Mouse (Mus musculus): Measurements from ENCODE around the gene Gm3952.

The Gm3952 gene

DNA sequence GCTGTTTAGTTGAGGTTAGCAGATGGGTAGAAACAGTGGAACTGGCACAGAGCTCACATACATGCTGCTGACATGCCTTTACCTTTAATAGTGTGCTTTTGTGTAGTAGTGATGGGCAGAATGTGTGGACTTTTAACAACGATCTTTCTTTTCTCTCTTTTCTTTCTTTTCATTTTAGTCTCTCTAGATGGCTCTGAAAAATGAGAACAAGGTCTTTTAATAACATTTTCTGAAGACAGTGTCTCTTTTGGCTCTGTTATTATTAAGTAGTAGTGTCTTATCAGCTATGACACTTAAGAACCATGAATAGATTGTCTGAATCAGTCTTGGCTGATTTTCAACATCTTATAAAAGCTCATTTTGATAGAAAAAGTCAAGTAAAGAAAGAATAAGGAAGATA lies at the start of gene Gm3952:
Gm3952 (minus strand) TSS at position 101 of the 400 bp plus-strand sequence.
- DNase-seq (ENCODE audit: low spot score in 2 of 2): no peak

DNA sequence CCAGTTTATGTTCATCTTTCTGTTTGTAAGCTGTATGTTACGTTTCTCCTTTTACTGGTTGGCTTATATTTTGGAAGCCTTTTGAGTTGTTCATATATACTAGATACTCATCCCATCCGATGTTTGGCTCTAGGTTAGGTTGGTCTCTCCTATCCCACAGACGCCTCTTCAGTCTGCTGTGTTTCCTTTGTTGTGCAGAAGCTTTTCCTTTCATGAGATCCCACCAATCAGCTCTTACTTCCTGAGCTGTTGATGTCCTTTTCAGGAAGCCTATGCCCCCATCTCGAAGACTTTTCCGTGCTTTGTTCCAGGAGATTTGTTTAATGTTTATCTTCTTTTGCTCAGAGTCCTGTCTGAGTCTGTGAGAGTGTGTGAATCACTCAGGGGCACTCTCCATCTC lies 45.3 kb upstream of the Gm3952 start:
- DNase-seq (ENCODE audit: low spot score in 2 of 2): no peak

- DNase-seq (ENCODE audit: low spot score in 2 of 2): no peak
Measured at GRCm38 (mm10) chr8:128812521-128812920, 14.0 kb upstream of the Gm3952 start.

DNA sequence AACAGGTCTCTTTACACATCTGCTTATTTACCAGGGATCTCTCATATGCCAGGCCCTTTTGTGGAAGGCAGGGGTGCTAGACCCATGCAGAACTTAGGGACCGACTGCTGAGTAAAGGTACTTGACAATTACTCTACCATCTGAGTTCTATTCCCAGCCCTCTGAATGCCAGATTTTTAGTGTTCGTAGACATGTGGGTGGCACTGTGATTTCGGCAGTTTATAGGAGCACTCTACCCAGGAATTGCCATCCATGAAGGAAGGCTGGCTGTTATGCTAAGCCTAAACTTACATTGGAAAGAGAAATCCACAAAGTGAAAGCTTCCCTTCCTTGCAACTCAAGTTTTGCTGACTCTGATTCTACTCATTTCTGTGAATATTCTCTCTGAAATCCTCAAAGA lies 62.8 kb downstream of the Gm3952 start:
- DNase-seq (ENCODE audit: low spot score in 2 of 2): no peak

DNA sequence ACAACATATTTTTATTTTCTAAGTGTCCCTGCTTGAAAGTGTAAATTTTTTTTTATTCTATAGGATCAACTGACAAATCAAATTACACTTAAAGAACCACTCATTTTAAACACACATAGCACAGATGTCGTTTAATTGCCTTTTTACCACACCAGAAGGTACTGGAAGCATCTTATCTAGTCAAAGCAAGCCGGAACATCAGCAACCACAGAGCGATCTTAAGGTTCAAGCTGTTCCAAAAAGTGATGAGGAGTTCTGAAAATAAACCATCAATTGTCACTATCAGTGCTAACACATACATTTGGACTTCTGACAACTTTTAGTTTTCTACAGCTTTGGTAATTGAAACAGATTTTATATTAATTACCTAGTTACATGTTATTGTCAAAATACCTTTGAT lies 64.4 kb downstream of the Gm3952 start:
- no peak for DNase-seq (ENCODE audit: low spot score in 2 of 2)

- DNase-seq (ENCODE audit: low spot score in 2 of 2): no peak
Measured at GRCm38 (mm10) chr8:128732254-128732653, 66.2 kb downstream of the Gm3952 start.

DNA sequence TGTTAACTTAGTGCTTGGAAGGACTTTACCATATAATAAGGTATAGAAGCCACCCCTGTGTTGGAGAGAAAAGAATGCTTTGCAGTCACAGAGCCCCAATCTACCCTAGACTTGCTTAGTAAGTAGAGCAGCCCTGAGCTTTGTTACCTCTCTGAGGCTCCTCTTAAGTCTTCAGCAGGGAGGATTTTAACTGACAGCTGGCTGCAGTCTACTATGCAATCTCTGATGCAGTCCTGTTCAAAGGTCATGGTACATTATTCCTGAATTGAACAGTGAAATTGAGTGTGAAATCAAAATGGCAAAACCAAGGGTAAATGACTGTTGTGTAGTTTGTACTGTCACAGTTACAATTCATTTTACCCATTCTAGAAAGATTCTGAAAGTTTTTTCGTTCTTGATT lies 71.3 kb downstream of the Gm3952 start:
- DNase-seq (ENCODE audit: low spot score in 2 of 2): no peak

GRCm38 (mm10) chr8:128724819-128725218 lies 73.7 kb downstream of the Gm3952 start:
- DNase-seq (ENCODE audit: low spot score in 2 of 2): peak in 1 of 2 experiments; percentile 10

DNA sequence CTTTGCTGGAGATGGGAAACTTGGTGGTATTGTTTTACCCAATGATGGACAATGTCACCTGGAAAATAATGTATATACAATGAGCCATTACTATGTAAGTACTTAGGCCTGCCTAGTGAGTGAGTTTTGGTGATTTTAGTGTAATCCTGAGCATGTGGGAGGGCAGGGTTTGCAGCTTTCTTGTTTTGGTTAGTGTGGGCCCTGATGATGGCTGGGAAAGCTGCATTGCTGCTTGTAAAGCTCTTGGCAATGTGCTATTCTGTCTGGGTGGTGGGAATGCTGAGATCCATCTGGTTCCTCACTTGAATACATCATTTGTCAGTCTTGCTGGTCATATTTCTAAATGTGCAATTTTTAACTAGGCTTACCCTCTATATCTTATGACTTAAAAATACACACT lies 82.3 kb downstream of the Gm3952 start:
- no peak for DNase-seq (ENCODE audit: low spot score in 2 of 2)

DNA sequence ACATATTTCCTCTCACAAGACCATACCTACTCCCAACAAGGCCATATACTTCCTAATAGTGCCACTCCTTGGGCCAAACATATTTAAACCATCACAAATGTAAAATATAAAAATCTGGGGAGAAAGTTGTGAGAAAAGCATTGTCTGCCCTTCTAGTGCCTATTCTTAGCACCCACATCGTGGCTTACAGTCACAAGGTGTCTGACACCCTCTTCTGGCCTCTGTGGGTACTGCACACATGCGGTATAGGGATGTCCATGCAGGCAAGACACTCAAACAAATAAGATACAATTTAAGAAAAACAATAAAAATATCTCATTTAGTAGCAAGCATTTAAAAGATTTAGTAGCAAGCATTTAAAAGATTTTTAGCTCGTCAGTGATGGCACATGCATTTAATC lies 89.2 kb downstream of the Gm3952 start:
- DNase-seq (ENCODE audit: low spot score in 2 of 2): peak; percentile 70 to 84

DNA sequence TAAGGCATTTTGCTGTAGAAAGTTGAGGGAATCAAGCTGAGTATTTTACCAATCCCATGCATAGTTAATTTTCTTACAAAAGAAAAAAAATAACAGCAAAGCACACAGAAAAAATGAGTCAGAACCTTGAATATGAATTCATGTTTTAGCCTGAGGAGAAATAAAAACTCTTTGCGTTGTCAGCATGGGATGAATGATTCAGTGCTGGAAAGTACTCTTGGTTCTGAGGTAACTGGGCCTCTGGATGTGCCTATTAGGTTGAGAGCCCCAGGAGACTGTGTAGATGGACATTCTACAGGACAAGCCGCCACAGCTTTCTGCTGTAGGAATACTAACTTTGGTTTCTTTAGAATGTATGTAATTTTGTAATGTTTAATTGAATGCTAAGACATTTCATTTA lies 93.7 kb downstream of the Gm3952 start:
- DNase-seq (ENCODE audit: low spot score in 2 of 2): no peak

DNA sequence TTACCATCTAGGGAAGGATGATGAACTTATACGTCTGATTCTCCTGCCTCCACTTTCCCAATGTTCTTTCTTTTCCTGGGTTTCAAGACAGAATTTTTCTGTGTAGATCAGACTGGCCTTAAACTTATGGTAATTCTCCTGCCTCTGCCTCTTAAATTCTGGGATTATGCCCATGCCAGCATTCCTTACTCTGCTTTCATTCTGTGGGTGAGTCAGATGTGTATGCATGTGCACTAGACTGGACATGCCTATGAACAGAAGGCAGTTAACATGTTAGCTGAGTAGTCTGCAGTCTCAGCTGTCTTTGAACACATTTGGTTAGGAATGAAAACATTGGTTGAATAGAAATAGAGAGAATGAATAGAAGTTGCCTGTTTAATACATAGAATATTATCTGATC lies 94.1 kb downstream of the Gm3952 start:
- DNase-seq (ENCODE audit: low spot score in 2 of 2): no peak

- DNase-seq (ENCODE audit: low spot score in 2 of 2): no peak
Measured at GRCm38 (mm10) chr8:128697945-128698344, 100.5 kb downstream of the Gm3952 start.

DNA sequence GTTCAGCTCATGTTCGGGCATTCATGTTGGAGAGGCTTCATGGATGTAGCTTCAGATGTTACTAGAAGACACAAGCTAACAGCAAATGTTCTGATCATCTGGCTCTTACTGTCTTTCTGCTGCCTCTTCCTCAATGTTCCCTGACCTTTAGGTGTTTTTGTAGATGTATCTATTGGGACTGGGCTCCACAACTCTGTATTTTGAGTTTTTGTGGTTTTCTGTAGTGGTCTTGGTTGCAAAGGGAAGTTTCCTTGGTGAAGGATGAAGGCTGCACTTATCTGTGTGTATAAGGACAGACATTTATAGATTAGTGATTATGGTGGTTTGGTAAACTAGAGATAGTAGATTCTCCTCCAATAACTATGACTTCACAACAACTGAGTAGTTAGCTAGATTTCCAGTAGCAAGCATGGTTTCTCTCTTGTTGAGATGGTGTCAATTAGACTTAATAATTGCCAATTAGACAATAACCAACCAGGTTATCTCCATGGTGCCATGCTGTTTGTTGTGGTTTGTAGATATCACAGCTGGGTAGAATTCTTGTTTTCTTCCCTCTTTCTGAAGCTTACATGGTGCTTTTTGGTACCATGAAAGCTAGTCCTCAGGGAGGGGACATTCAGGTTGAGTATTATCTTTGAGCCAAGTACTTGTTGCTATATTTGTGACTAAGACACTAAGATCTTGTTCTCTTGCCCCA lies 101.6 kb downstream of the Gm3952 start:
- DNase-seq (ENCODE audit: low spot score in 2 of 2): no peak

Measured in cerebellum, postnatal 4 days (tissue).